Mouse (Mus musculus) forelimb bud, embryonic 11.5 days (tissue): ENCODE measurements around the gene Commd1.

Experiments
- DNase-seq: peaks from one replicate; pipeline ENCODE4 v3.0.0-alpha.2; 2012; ENCODE audit warnings: low read depth, low spot score

Commd1 gene

DNA sequence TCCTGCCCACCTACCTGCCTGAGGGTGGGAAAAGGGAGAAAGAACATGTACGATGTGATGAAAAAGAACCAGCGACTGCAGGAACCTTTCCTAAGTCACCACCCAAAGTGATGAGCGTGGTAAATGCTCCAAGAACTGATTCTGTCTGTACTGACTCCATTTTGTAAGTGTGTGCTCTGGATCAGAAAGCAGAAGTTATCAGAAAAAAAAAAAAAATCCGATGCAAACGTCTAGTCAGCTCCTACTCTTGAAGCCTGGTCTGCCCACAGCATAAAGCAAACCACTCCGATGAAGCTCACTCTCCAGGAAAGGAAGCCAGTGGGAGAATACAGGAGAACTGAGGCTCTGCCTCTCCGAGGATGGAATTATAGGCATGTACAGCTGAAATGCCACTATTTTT lies 29.5 kb downstream of the Commd1 start:
- DNase-seq, result no peak

DNA sequence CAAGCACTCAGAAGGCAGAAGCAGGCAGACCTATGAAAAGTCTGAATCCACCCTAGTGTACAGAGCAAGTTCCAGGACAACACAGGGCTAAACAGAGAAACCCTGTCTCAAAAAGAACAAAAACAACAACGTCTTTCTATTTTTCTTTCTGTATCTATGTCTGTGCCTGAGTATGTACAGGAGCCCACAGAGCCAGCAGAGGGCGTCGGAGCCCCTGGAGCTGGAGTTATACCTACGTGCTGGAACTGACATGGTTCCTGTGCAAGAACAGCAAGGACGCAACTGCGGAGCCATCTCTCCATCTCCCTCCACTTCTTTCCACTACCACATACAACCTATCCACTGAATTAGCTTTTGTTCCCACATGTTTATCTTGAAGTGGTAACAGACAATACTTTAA lies 32.1 kb downstream of the Commd1 start:
- DNase-seq, result no peak

DNA sequence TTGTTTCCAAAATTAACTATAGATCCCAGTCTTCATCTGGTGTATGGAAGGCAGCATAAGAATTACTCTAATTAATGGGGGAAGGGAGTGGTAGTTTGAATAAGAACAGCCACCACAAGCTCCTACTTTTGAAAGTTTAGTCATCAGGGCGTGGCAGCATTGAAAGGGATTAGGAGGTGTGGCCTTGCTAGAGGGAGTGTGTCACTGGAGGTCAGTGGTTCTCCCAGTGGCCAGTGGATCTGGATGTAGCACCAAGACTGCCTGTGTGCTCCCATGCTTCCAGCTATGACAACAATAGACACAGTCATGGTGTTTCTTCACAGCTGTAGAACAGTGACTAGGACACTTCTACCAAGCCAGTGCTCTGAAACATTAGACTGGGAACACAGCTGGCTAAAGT lies 33.1 kb downstream of the Commd1 start:
- DNase-seq, result no peak

DNA sequence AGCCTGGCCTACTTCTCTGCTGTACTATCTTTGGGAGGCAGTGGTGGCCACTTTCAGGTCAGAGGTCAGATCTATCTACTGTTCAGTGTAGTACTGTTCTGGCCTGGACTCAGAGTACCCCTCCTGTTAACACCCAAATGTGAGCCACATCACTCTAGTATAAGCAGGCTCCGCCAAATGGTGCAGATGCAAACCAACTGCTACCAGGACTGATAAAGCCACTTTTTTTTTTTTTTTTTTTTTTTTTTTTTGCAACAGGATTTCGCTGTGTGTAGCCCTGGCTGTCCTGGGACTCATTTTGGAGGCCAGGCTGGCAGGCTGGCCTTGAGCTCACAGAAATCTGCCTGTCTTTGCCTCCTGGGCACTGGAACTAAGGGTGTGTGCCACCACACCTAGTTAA lies 43.2 kb downstream of the Commd1 start:
- no peak for DNase-seq

DNA sequence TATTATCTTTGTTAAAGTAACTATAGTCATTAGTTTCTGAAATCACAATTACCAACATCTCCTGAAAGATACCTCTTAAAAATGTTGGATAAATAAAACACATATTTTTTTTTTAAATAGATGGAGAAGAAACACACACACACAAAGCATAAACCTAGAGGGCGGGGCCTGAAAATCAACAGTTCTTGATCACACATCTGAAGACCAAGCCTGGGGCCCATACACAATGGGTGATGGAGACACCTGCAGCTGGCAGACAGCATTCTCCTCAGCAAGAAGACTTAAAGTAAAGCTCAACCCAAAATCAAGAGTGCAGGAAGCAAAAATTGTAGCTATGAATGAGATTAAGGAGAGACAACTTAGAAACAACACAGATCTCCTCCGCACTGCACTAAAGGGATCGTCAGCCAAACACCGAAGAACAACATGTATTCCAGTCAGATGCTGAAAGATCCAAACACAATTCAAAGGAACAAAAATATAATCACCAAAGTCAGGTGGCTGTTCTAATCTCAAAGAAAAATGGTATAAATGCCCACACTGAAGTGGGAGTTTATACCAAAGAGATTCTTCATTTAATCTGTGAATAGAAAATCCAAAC lies 44.4 kb downstream of the Commd1 start:
- DNase-seq, result no peak

DNA sequence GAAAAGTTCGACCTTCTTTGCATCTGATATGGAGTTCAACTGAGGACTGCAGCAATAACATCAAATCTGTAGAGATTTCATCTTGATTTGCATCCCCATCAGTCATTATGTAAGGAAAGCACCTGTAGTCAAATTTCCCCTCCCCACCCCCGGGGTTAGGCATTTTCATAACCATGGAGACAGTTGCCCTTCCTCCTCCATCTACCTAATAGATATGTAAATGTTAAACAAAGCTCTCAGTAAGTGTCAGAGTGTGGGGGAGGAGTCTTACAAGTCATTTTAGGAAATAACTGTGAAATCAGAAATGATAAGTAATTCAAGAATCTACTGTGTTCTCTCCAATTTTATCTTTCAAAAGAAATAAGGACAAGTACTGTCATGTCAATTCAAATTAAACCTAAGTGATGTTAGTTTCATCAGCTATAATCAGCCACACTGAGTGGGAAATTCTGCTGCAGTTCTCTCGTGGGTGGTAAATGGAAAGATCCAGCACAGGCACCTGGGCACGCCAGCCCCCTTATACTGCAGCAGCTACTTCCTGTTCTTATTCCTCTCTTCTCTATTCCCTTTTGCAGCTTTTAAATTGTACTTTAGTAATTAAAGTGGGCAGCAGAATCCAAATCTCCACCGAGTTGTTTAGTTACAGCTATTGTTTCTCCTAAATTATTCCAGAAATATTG lies 45.6 kb downstream of the Commd1 start:
- no peak for DNase-seq

DNA sequence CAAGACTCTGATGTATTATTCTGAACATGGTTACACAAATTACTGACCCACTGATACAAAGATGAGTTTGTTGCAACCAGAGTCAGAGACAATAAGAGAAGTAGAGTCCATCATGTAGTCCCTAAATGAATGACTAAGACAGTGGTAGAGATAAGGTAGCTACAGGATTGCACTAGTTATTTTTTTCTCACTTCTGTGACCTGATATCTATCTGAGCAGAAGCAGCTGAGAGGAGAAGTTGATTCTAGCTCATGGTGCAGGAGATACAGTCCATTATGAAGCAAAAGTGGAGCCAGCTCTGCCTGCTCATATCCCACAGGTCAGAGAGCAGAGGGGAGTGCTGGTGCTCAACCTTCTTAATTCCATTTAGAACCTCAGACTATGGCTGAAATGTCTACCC lies 50.0 kb downstream of the Commd1 start:
- DNase-seq, result no peak

DNA sequence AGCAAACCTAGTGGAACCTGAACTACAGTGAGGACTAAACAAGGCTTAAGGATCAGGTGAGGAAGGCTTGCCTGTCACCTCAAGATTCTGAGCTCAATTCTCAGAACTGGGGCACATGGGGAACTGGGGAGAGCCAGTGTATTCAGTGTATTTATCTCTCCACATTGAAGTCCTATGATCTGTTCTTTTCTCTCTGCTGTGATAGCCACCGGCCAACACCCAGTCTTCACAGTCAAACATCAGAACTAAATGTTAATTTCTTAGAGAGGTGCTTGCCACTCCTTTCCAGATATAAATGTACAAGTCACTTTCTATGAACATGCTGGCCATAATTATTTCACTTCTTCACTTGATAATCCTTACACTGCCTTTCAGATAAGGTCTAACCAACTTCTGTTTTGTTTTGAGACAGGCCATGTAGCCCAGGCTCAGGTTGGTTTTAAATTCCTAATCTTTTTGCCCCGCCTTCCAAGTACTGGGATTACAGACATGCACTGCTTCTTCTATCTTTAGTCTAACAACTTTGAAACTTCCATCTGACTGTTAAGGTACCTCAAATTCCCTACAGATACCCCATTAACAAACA lies 50.8 kb downstream of the Commd1 start:
- no peak for DNase-seq

DNA sequence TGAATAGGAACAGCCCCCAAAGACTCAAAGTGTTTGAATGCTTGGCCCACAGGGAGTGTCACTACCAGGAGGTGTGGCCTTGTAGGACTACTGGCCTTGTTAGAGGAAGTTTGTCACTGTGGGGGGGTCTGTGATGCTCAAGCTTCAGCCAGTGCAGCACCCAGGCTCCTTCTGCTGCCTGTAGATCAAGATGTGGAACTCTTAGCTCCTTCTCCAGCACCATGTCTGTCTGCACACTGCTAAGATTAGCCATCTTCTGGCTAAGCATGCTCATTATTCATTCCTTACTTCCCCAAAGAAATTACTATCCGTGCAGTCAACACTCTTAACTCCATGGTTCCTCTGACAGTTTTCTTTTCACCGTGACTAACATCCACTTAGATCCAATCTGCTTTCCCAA lies 52.1 kb downstream of the Commd1 start:
- no peak for DNase-seq

DNA sequence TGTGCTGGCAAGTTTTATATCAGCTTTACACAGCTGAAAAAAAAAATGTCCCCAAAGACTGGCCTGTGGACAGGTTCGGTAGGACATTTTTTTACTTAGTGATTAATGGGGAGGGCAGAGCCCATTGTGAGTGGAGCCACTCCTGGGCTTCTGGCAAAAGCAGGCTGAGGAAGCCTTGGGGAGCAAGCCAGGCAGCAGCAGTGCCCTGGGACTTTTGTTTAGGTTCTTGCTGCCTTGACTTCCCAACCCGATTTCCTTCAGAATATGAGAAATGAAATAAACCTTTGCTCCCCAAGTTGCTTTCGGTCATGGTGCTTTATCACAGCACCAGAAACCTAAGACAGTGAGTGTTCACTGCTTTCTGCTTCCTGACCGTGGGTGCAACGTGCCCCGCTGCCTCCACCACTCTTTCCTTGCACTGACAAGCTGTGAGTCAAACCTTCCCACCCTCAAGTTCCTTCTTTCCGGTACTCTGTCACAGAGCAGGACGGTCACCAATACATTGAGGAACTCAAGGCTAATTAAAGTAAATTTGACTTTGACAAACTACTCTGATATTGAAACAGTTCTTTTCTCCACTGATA lies 53.5 kb downstream of the Commd1 start:
- no peak for DNase-seq

DNA sequence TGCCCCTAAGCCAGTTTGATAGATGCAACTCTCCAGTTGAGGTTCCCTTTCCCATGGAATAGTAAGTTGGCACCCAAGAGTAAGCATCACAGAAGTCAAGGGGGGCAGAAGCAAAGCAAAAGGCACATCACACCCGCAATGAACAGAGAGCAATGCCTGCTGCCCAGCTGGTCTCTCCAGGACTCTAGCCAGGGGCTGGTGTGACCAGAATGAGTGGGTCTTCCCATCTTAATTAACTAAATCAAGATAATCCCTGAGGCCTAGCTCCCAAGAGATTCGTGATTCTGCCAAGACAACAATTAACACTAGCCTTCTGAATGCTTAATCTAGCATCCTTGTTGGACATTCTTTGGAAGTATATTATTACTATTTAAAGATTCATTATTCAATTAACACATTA lies 58.6 kb downstream of the Commd1 start:
- DNase-seq, result no peak

DNA sequence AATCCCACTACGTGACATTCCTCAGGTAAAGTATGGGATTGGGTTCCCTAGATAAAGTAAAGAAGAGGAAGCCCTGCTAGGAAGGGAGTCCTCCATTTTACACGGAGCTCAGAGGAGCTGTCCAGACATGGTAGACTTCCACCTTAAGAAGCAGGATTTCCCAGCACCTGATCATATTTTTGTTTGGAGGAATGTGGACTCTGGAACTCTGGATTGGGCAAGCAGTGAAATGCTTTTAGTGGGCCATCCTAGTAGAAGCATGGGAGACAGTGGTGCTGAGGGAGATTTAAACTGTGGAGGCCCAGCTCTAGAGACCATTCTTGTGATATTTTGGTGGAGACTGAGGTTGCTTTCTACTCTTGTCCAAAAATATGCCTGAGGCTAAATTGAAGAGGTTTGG lies 59.6 kb downstream of the Commd1 start:
- DNase-seq, result no peak

DNA sequence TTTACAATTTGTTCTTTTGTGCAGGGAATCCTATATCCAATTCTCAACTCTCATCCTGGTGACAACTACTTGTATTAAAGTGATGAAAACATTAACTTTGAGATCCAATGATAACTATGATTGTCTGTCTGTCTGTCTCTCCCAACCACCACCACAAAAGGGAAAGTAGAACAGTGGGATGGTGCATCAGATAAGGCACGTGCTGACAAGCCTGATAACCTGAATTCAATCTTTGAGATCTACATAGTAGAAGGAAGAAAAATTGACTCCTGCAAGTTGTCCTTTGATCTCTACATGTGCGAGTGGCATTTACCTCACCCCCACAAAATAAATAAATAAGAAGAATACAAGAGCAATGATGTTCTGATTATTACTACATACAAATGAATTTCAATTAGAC lies 62.8 kb downstream of the Commd1 start:
- DNase-seq, result no peak

DNA sequence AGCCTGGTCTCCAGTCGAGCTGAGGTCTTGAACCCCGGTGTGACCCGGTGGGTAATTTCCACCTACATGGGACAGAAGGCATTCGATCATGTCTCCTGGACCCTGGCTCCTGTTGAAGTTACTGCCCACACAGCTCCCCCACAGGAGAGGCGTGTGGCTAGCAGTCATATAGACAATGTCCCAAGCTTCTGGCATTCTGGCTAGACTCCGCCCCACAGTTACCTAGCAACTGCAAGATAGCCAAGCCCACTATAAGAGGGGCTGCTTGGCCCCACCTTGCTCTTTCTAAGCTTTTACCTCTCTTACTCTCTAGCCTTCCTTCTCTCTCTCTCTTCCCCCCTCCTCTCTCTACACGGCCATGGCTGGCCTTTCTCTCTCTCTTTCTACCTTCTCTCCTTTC lies 64.4 kb downstream of the Commd1 start:
- DNase-seq, result no peak

DNA sequence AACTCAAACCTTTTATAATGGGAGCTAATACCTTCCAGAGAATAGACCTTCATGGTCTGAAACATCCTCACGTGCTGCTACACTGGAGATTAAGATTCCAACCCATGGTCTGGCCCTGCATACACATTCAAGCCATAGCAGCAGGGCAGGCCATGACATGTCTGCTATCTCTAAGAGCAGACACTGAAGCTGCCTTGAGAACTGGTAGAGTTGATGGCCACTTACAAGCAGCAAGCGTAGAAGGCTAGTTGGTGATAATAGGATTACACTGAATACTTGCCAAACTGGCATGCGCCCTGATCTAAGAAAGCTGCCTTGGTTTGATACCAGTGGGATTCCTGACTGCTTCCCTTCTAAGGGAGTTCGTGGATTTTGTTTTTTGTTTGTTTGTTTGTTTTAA lies 68.4 kb downstream of the Commd1 start:
- no peak for DNase-seq

DNA sequence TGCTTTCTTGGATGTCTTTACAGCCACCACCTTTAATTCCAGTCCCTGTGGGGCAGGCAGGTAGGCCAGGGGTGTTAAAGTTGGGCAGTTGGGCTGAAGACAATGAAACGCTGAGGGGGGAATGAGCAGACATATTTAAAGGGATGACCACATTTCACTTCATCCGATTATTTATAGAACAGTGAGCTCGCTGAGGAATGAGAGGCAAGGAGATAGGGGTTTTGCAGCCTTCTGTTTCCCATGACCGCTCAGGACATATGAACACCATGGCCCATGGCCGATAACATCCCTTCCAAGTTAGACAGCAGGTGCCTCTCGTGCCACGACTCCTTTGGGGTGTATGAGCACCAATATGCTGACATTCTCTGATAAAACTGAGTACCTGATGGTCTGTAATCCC lies 70.4 kb downstream of the Commd1 start:
- DNase-seq, result no peak

DNA sequence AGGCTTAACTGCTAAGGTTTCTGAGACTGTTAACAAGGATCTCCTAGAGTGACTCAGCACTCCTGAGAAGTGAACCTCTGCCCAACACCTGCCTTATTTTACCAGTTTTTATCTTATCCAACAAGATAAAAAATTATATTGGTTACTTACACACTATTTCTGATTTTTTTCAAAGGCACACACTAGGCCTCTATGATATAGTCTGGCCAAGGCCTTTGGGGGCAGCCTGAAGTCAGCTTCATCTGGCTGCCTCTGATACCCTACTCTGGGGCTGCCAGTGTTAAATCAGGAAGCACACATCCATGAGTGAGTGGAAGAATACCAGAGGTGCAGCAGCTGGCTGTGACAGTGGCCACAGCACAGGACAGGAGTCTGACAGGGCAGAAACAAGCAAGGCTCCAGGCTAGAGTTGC lies 75.7 kb downstream of the Commd1 start:
- no peak for DNase-seq

DNA sequence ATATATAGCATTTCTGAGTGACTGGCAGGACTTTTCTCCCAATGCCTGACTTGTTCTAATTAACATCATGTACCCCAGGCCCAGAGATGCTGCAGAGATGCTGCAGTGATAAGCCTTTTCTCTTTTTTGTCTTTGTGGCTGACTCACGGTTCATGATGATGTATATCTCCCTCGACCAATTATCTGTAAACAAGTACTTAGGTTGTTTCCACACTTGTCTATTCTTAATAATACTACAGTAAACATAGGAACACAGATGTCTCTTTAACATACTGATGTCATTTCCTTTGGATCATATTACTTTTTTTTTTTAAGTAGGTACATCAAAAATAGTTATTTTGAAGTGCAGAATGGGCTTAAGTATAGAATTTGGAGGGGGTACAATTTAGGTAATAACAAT lies 79.3 kb downstream of the Commd1 start:
- no peak for DNase-seq

DNA sequence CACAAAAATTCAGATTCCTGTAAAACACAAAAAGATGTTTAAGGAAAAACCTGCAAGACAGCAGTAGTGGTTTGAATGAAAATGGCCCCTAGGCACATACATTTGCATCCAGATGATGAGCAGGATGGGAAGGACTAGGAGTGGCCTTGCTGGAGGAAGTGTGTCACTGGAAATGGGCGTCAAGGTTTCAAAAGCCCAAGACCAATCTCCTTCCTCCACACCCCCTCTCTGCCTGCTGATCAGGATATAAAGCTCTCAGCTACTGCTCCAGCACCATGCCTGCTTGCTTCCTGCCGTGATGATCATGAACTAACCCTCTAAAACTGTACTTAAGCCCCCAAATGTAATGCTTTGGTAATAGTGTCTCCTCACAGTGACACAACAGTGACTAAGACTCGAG lies 82.1 kb downstream of the Commd1 start:
- DNase-seq, result no peak

DNA sequence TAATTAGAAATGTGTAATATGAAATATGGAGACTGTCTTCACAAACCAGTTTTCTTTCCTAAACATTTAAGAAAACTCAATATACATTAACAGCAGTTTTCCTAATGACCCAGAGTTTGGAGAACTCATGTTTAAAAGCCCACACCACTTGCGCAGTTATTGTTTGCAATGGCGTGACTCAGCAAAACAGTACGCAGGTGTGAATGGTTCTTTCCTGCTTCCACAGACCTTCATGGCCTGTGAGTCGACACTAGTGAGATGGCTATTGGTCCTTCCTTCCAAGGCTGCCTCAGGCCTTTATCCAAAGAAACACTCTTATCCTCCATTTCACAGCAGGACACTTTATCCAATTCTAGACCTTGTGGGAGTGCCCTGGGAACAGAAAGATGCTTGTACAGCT lies 84.5 kb downstream of the Commd1 start:
- no peak for DNase-seq

DNA sequence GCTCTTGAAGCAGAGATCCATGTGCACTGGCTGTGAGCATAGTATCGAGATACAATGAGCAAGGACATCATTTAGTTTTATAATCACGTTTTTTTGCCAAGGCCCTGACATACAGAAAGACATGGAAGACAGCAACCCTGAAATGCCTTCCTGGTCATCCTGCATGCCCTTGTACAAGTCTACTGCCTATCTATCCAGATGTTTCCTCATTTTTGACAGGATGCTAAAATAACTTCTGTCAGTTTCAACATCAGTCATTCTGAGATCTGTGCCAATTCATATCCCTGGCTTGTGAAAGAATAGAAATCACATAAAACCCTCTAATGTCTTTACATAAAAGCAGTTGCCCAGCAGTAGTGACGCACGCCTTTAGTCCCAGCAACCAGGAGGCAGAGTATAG lies 85.1 kb downstream of the Commd1 start:
- no peak for DNase-seq

DNA sequence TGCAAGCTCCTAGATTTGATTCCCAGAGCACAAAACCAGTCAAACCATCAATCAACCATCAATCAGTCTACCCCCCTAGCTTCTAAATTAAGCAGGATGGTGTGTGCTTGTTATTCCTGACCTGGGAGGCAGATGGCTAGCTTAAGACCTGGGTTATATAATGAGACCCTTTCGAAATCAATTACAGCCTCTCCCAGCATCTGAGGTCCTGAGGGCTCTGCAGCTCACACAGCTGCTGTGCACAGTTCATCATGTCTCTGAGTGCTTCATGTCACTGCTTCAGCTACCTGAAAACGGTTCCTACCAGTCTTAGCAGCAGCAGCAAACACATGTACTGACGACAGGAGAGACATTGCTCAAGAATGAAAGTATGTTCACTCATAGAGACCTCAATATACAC lies 89.1 kb downstream of the Commd1 start:
- DNase-seq, result peak; percentile 18

DNA sequence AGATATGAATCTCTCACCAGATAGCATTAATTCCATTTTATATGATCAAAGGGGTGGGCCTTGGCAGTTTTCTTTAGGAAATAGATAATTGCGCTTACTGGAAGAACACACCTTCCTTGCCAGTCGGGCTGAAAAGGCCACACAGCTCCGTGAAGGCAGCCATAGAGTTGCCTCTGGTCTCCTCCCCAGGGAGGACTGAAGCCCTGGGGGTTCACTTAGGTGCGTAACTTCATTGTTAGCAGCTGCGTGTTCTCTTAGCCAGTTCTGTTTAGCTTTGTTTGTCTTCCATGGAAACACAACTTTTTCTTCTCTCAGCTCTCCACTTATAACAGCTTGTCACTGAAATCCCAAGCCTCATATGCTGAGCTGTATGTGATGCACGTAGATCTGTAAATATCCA lies 89.7 kb downstream of the Commd1 start:
- no peak for DNase-seq
